In the genomic region with DNA sequence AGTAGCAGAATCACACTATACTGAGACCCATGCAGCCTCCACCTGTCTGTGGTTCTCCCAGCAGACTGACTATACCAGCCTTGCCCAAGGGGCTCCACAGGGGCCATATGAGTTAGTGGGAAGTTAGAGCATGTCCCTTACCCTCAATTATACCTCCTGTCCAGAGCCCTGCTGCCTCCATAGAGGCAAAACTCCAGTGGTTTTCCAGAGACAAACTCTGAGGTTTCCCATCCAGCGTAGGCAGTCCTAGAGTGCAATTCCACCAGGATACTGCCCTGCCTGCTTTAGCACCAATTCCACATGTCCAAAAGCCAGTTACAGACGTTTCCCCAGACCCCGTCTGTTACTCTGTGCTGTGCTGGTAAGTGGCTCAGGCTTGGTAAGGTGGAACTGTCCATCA, we compare ENCODE assay signal across 10 mouse cellular contexts.
"Had no signal": no experiment of that assay in that cellular context is flagged by ENCODE, and none has a peak within 500 bp of the region (broad histone marks: within the 10 kb centered on the region; RNA-seq: fewer than 3 reads in every experiment).

No protein-coding gene starts in this region.

- H3K4me1 ChIP-seq: liver, embryonic 15.5 days had no signal

- H3K4me2 ChIP-seq: intestine, embryonic 15.5 days; limb, embryonic 13.5 days; liver, embryonic 15.5 days had no signal

- H3K9ac ChIP-seq: intestine, embryonic 15.5 days; limb, embryonic 13.5 days; liver, embryonic 15.5 days had no signal

- H3K4me3 ChIP-seq: intestine, embryonic 15.5 days; limb, embryonic 13.5 days; liver, embryonic 15.5 days had no signal

- H3K27me3 ChIP-seq: intestine, embryonic 15.5 days; liver, embryonic 15.5 days had no signal

- ATAC-seq: intestine, embryonic 15.5 days had no signal

- H3K27ac ChIP-seq: intestine, embryonic 15.5 days; limb, embryonic 13.5 days; liver, embryonic 15.5 days had no signal

- H3K9me3 ChIP-seq: intestine, embryonic 15.5 days; limb, embryonic 13.5 days; liver, embryonic 15.5 days had no signal

- H3K36me3 ChIP-seq: intestine, embryonic 15.5 days; limb, embryonic 13.5 days; liver, embryonic 15.5 days had no signal

- DNase-seq: kidney, adult 18-20 months; kidney, postnatal 14 days; left cerebral cortex, postnatal 4 days; right cerebral cortex, adult 18-20 months; spleen, adult 18-20 months; thymus, adult 2 months; thymus, postnatal 25 days had no signal
